Mouse (Mus musculus) cerebellum, adult 2 months (tissue): ENCODE results near the gene Cacna1g.

Experiments used
- CTCF ChIP-seq: fragments of 200-500 bp; IDR thresholded peaks from 2 replicates; pipeline ENCODE4 v1.5.1; 2011; ENCODE audit warnings: low read depth, mild to moderate bottlenecking, control low read depth, low read length, moderate library complexity, borderline replicate concordance; ENCODE audit not compliant: insufficient read depth
- POLR2A ChIP-seq: fragments of 200-500 bp; IDR thresholded peaks from 2 replicates; pipeline ENCODE4 v1.6.1; 2011; ENCODE audit warnings: low read length, control low read depth, borderline replicate concordance; ENCODE audit not compliant: insufficient read depth

DNA sequence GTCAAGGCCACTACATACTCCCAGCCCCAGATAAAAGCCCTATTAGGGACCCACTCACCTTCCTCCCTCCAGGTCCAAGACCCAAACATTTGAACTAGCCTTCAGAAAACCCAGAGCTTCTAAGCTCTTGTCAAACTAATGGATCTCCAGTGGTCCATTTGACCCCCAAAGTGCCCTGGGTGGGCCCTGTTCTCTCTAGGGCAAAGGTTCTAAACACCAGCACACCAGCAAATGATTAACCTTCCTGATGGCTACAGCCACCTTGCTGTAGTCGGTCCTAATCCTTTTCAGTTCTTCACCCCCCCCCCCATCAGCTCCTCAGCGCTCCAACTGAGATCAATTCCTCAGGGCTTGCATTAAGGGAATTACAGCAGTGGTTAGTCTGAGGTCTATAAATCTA, 9.8 kb downstream of the Cacna1g start:
- TF ChIP-seq POLR2A: no peak
- no peak for TF ChIP-seq CTCF
